Mouse (Mus musculus) effector memory CD4-positive, alpha-beta T cell, adult 7 months (primary cell): Measurements from ENCODE around the gene Tmem115. TPM values are rescaled to one million over a fixed set of nuclear protein-coding genes. Genes with fewer than 3 reads are reported as not detected.

ENCODE experiments used
- polyA plus RNA-seq: library from polyadenylated mRNA; unstranded; fragments of 100-300 nt; shearing (Covaris generic); gene quantifications from one replicate; pipeline ENCODE4 v1.2.1, GENCODE M21; 2017

Gene Tmem115
- polyA plus RNA-seq: 67.0 TPM

DNA sequence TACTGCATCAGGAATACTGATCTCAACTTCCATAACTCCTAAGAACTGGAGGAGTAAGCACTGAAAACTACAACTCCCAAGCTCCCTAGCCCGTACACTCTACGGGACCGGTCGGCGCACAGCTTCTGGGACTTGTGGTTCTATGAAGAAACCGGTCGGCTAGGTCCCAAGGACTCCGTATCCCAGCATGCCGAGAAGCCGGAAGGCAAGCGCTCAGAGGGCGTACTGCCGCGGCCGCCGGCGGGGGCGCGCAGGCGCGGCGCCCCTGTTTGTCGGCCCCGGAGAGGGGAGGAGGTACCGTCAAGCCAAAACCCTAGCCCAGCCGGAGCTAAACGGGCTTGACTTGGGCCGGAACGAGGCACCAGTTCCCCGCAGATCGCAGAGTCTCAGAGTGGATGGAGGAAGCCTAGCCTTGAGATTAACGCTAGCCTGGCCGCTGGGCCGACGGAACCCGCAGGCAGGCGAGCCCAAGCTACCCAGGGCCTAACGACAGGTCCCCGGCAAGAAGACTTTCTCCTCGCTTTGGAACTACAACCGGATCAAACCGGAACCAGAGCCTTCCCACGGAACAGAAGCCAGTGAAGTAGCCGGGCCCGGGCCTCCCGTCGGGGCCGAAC, at the start of gene Tmem115:
Tmem115 (plus strand) TSS at position 155 of the 617 bp plus-strand sequence.

DNA sequence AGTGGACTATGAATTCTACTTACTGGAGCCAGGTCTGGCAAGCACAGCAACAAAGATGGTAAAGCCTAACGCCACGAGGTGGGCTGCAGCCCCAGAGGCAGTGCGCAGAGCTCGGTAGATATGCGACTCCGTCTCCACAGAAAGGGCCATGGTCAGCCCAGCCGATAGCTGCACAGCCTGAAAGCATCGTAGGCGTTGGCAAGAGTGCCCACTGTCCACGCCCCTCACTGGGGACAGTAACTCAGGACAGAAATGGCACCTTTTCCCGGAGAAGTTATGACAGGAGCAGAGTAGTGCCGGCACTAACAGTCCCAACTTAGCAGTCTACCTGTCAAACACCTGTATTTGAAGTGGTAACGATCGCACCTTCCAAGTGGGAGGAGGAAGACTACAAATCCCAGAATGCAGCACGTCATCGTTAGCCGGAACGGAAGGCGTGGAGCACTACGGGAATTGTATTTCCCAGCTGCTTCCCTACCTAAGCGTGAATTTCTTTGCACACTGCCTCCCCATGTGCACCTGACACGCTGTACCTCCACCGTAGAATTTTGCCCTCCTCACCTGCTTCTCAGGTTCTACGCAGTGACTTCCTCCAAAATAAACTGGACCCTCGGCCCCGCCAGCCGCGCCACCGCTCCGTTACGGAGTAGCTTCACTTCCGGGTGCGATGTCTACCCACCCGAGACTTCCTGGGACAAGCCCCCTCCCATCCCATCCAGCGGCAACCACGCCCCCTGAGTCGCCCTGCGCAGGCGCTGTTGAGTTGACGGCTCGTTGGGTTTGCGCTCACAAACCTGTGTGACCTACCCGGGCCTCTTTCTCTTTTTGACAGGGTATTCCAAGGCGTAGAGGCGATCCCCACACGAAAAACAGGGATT, 8.0 kb downstream of the Tmem115 start, which contains the start of the genes Cyb561d2 and Nprl2:
Cyb561d2 (minus strand) TSS at position 720 of the 878 bp plus-strand sequence.
Nprl2 (plus strand) TSS at position 753 of the 878 bp plus-strand sequence.

GRCm38 (mm10) chr9:107547026-107547425, 13.3 kb downstream of the Tmem115 start, which contains the start of gene Zmynd10:
TSS of gene Zmynd10 (plus strand) at chr9:107547298.

GRCm38 (mm10) chr9:107551117-107551889, 17.6 kb downstream of the Tmem115 start, which contains the start of gene Rassf1:
TSS of gene Rassf1 (plus strand) at chr9:107551555.

GRCm38 (mm10) chr9:107563029-107563581, 29.4 kb downstream of the Tmem115 start, which contains the start of gene Tusc2:
TSS of gene Tusc2 (plus strand) at chr9:107563255.

DNA sequence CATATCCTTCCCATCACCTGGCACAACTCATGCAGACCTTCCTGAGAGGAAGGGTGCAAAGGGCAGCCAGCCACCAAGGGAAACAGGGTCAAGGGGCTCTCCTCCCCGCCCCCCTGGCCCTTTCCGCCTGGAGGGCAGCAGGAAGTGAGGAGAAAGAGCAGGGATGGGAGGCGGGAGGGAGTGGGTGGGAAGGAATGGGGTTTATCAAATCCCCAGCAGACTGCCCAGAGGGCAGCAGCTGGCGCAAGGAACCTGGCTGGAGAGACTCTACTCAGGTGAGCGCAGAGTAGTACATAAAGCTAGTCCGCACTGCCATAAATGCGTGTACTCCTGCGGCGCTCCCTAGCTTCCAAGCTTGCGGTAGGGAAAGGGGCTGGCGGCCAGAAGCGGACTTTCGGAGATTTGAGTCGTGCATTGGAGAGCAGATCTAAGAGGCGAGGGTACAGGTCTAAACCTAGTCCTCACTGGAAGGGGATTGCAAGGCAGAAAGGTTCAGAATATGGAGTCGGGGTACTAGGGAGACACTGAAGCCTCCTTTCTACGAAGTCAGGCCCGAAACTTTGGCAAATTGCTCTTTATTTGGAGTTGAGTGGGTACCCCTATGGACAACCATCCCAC, 34.1 kb downstream of the Tmem115 start, which contains the start of gene Hyal2:
Hyal2 (plus strand) TSS at position 244 of the 618 bp plus-strand sequence.

DNA sequence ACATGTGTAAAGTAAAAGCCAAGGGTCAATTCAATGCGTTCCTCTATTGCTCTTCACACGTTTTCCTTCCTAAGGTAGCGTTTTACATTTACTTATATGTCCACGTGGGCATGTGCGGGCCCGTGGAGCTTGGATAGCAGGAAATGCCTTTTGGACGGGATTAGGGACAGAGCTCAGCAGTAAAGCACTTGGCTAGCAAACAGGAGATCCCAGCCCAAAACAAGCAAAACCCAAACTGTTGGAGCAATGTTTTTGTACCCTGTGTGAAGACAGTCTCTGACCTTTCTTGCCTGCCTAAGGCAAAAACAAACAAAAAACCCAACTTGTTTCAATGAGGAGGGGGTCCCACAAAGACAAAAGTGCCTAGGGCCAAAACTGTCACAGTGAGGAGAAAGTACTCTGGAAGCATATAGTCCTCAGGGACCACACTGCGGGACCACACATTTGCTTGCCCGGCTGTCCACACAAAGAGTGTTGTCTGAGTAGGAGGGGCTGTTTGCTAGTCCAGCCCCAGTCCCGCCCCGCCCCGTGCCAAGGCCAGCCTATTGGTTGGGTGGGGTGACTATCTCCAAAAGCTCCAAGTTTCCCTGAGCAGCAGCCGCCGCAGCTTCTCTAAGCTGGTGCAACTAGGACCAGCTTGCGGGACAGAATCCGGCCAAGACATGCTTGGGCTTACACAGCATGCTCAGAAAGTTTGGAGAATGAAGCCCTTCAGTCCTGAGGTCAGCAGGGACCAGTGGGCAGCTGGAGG, 42.8 kb downstream of the Tmem115 start, which contains the start of gene Hyal1:
Hyal1 (plus strand) TSS at position 571 of the 751 bp plus-strand sequence.

DNA sequence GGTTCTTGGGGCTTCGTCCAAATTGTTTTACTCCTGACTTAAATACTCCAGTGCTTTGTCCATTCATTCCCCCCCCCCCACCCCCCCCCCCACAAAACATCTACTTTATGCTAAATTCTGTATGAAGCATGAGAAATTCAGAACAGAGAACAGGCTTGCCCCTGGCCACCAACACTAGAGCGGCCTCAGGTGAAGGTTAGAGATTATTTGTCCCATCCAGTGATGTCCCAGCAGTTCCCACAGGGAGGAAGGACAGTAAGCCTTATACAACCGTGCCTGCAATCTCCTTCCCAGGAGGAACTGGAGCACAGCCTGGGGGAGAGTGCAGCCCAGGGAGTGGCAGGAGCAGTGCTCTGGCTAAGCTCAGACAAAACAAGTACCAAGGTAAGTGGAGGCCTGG, 44.8 kb downstream of the Tmem115 start, which contains the start of gene Naa80:
Naa80 (plus strand) TSS at position 301 of the 400 bp plus-strand sequence.

DNA sequence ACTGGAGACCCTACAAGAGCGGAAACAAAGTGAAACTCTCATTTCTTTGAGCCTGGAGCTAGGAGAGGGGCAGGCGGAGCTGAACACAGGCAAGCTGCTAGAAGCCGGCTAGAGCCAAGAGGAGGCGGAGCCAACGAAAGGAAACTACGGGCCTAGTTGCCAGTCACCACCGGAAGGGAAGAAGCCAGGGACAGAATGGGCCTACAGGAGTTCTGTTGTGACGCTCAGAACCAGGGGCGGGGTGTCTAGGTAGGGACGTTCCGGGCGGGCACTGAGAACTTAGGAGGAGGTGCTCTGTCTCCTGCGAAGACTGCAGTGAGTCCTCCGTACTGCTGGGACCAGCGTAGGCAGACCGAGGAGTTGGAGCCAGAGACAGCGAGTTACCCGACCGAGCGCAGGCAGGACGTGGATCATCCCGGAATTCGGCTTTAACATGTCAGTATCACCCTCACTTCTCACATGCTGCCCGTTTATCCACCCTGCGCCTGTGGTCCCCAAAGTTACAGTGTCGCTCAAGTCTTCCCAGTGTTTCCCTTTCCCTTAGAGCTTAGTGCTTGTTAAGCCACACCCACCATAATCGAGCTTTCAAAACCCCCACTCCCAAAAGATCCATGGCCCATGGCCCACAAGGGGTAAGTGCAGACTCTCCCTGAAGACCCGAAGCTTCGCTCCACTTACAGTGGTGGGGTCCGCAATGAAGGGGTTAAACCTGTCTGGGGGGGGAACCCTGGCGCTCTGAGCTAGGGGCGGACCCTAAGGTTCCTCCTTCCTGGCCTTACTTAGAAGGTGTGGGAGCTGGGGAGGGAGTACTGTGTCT, 47.0 kb downstream of the Tmem115 start, which contains the start of gene Hyal3:
Hyal3 (plus strand) TSS at position 318 of the 817 bp plus-strand sequence.

DNA sequence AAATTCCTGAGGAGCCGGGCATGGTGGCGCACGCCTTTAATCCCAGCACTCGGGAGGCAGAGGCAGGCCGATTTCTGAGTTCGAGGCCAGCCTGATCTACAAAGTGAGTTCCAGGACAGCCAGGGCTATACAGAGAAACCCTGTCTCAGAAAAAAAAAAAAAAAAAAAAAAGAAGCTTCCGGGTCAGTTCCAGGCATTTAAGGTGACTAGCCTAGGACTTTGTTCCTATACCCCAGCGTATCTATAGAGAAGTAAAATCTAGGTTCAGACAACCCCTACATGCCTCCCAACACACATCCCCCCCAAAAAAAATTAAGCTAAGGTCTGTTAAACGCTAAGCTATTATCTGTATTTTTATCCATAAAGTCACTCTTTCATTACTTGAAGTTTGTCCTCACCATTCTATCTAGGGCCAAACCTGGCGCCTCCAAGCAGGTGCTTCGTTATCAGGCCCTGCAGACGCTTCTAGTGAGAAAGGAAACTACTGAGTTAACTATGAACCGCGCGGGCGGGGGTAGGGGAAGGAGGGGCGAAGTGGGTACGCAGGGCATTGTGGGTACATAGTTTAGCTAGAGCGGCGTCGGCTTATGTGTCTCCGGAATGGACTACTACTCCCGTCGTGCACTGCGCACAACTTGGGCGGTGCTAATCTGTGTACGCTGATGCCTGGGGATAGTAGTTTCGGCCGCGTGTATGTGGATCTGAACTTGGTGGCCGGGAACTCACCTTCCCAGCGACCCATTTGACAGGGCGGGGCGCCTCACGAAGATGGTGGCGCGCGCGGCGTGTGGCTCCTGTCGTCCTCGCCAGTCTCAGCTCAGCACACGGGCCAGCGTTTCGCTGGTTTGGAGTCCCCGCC, 53.5 kb downstream of the Tmem115 start, which contains the start of gene Ifrd2:
Ifrd2 (plus strand) TSS at position 669 of the 859 bp plus-strand sequence.

Other genes starting within 250 kb of the Tmem115 start
- 107 TPM for gene Mapkapk3, start 244.1 kb upstream of the Tmem115 start, polyA plus RNA-seq
- 150 TPM for gene Cish, start 237.9 kb upstream of the Tmem115 start, polyA plus RNA-seq
- 10.6 TPM for gene Hemk1, start 195.6 kb upstream of the Tmem115 start, polyA plus RNA-seq
- 0.56 TPM for gene 6430571L13Rik, start 193.3 kb upstream of the Tmem115 start, polyA plus RNA-seq
- gene Cacna2d2, start 134.3 kb upstream of the Tmem115 start, polyA plus RNA-seq: 0.13 TPM
- gene Cyb561d2, start 8.2 kb downstream of the Tmem115 start, polyA plus RNA-seq: 25.0 TPM
- 57.8 TPM for gene Nprl2, start 8.3 kb downstream of the Tmem115 start, polyA plus RNA-seq
- gene Zmynd10, start 13.4 kb downstream of the Tmem115 start, polyA plus RNA-seq: 1.2 TPM
- 112 TPM for gene Rassf1, start 17.6 kb downstream of the Tmem115 start, polyA plus RNA-seq
- 39.9 TPM for gene Tusc2, start 29.3 kb downstream of the Tmem115 start, polyA plus RNA-seq
- 3.0 TPM for gene Hyal2, start 34.0 kb downstream of the Tmem115 start, polyA plus RNA-seq
- 2.7 TPM for gene Hyal1, start 43.0 kb downstream of the Tmem115 start, polyA plus RNA-seq
- 9.8 TPM for gene Naa80, start 44.9 kb downstream of the Tmem115 start, polyA plus RNA-seq
- 1.5 TPM for gene Hyal3, start 46.9 kb downstream of the Tmem115 start, polyA plus RNA-seq
- gene Ifrd2, start 53.7 kb downstream of the Tmem115 start, polyA plus RNA-seq: 17.4 TPM
- gene Sema3b, start 75.3 kb downstream of the Tmem115 start, polyA plus RNA-seq: 0.15 TPM
- gene Gnai2, start 101.4 kb downstream of the Tmem115 start, polyA plus RNA-seq: 578 TPM
- not detected for gene Slc38a3, start 135.6 kb downstream of the Tmem115 start, polyA plus RNA-seq
- 3.6 TPM for gene Gnat1, start 145.8 kb downstream of the Tmem115 start, polyA plus RNA-seq
- not detected for gene Sema3f, start 176.5 kb downstream of the Tmem115 start, polyA plus RNA-seq
- gene Rbm5, start 237.1 kb downstream of the Tmem115 start, polyA plus RNA-seq: 229 TPM